Mouse (Mus musculus) ES-E14 (cell line): ENCODE data around the gene Gm7879.

ENCODE experiments used
- CHD2 ChIP-seq: IDR thresholded peaks from 2 replicates; pipeline ENCODE4 v1.6.1; 2014; ENCODE audit warnings: mild to moderate bottlenecking, low read depth, low read length, inconsistent platforms
- ZC3H11A ChIP-seq: IDR thresholded peaks from 2 replicates; pipeline ENCODE4 v1.6.1; 2012; ENCODE audit warnings: low read depth, mild to moderate bottlenecking, inconsistent platforms, low read length, borderline replicate concordance
- ZNF384 ChIP-seq: IDR thresholded peaks from 2 replicates; pipeline ENCODE4 v1.6.1; 2012; ENCODE audit warnings: low read depth, low read length, inconsistent platforms

GRCm38 (mm10) chr5:43868253-43868652 lies 44.7 kb upstream of the Gm7879 start, which contains the start of gene Cd38:
- no peak for TF ChIP-seq ZNF384
- TF ChIP-seq ZC3H11A = no peak
- no peak for TF ChIP-seq CHD2
